Mouse (Mus musculus) urinary bladder, postnatal 36 days (tissue): ENCODE results near the gene Olfr608.
"Not testable (repeated sequence)": the region's sequence is repeated elsewhere in the genome, so short reads cannot be mapped to it uniquely, and the experiment has no call there.

ENCODE experiments used
- DNase-seq, 2 experiments: peaks; one replicate each; pipeline ENCODE4 v3.0.0; 2022; ENCODE audit warnings: low spot score in 2 of 2, mixed read lengths in 1 of 2

Gene Olfr608

GRCm38 (mm10) chr7:103469577-103469976 lies at the start of gene Olfr608:
Gene Olfr608, plus strand, starts transcription at chr7:103469877.
- no peak for DNase-seq

GRCm38 (mm10) chr7:103445339-103445738 lies 24.3 kb upstream of the Olfr608 start, which contains the start of gene Olfr605:
Gene Olfr605, minus strand, starts transcription at chr7:103445439.
- no peak for DNase-seq

- DNase-seq, result no peak
These were observed 20.9 kb upstream of the Olfr608 start, which contains the start of gene Olfr606 for GRCm38 (mm10) chr7:103448746-103449145. Gene Olfr606, plus strand, starts transcription at chr7:103449046.

- no peak for DNase-seq
These were observed 9.1 kb upstream of the Olfr608 start for GRCm38 (mm10) chr7:103460590-103460989.

GRCm38 (mm10) chr7:103477106-103477505 lies 7.4 kb downstream of the Olfr608 start:
- not testable (repeated sequence) for DNase-seq

- no peak for DNase-seq
These were observed 28.3 kb downstream of the Olfr608 start, which contains the start of gene Olfr609 for GRCm38 (mm10) chr7:103497962-103498361. Gene Olfr609, minus strand, starts transcription at chr7:103498062.

- DNase-seq, result no peak
These were observed 42.3 kb downstream of the Olfr608 start, which contains the start of gene Olfr610 for GRCm38 (mm10) chr7:103512022-103512421. Gene Olfr610, minus strand, starts transcription at chr7:103512122.

- not testable (repeated sequence) for DNase-seq
These were observed 51.1 kb downstream of the Olfr608 start, which contains the start of gene Olfr611 for GRCm38 (mm10) chr7:103520746-103521145. Gene Olfr611, minus strand, starts transcription at chr7:103520846.
